Mouse (Mus musculus) frontal cortex, adult (tissue): ENCODE measurements around the gene Tspoap1.
A peak's percentile ranks its signal among the peaks of the same experiment; 100 is the strongest.

Experiments
- ATAC-seq: cut with Nextera tagmentation; 2 replicates; pipeline ENCODE4 v1.9.2; 2017; ENCODE audit warnings: mild to moderate bottlenecking, moderate library complexity, mixed read lengths; ENCODE audit not compliant: low TSS enrichment

The Tspoap1 gene

GRCm38 (mm10) chr11:87760301-87761081 lies at the start of gene Tspoap1:
Tspoap1 (plus strand) TSS chr11:87760541.
- peak; percentile 54 for ATAC-seq

GRCm38 (mm10) chr11:87712188-87712587 lies 48.2 kb upstream of the Tspoap1 start:
- no peak for ATAC-seq

- ATAC-seq, result no peak
These were observed 44.3 kb upstream of the Tspoap1 start for GRCm38 (mm10) chr11:87715999-87716398.

GRCm38 (mm10) chr11:87719526-87719925 lies 40.8 kb upstream of the Tspoap1 start:
- no peak for ATAC-seq

GRCm38 (mm10) chr11:87720324-87720723 lies 40.0 kb upstream of the Tspoap1 start:
- ATAC-seq, result no peak

GRCm38 (mm10) chr11:87720839-87721238 lies 39.5 kb upstream of the Tspoap1 start:
- no peak for ATAC-seq

GRCm38 (mm10) chr11:87722168-87722567 lies 38.2 kb upstream of the Tspoap1 start:
- no peak for ATAC-seq

- no peak for ATAC-seq
These were observed 37.5 kb upstream of the Tspoap1 start for GRCm38 (mm10) chr11:87722891-87723290.

- no peak for ATAC-seq
These were observed 34.8 kb upstream of the Tspoap1 start for GRCm38 (mm10) chr11:87725515-87725914.

GRCm38 (mm10) chr11:87725964-87726562 lies 34.3 kb upstream of the Tspoap1 start:
- no peak for ATAC-seq

GRCm38 (mm10) chr11:87727021-87727420 lies 33.3 kb upstream of the Tspoap1 start:
- ATAC-seq, result no peak

- ATAC-seq, result no peak
These were observed 32.9 kb upstream of the Tspoap1 start for GRCm38 (mm10) chr11:87727471-87727870.

GRCm38 (mm10) chr11:87728850-87729592 lies 31.3 kb upstream of the Tspoap1 start:
- ATAC-seq, result no peak

- ATAC-seq, result no peak
These were observed 30.7 kb upstream of the Tspoap1 start for GRCm38 (mm10) chr11:87729593-87730185.

- ATAC-seq, result no peak
These were observed 29.6 kb upstream of the Tspoap1 start for GRCm38 (mm10) chr11:87730652-87731310.

- ATAC-seq, result no peak
These were observed 26.0 kb upstream of the Tspoap1 start for GRCm38 (mm10) chr11:87734346-87734745.

GRCm38 (mm10) chr11:87735691-87736090 lies 24.6 kb upstream of the Tspoap1 start:
- ATAC-seq, result no peak

- ATAC-seq, result peak; percentile 51
These were observed 23.6 kb upstream of the Tspoap1 start for GRCm38 (mm10) chr11:87736647-87737134.

- ATAC-seq, result peak; percentile 96
These were observed 23.1 kb upstream of the Tspoap1 start, which contains the start of gene Supt4a for GRCm38 (mm10) chr11:87737175-87737740. Supt4a (plus strand) TSS chr11:87737552.

GRCm38 (mm10) chr11:87743691-87744090 lies 16.6 kb upstream of the Tspoap1 start:
- ATAC-seq, result no peak

GRCm38 (mm10) chr11:87744964-87745363 lies 15.4 kb upstream of the Tspoap1 start:
- ATAC-seq, result no peak
